27 mouse cellular contexts compared by ENCODE assay signal in genomic region chr16:4044093-4044492, GRCm38 (mm10). TPM values are rescaled to one million over a fixed set of nuclear protein-coding genes. Genes with fewer than 3 reads are reported as not detected.
"Had no signal": no experiment of that assay in that cellular context is flagged by ENCODE, and none has a peak within 500 bp of the region (broad histone marks: within the 10 kb centered on the region; RNA-seq: fewer than 3 reads in every experiment).

No protein-coding gene starts in this region.

- DNase-seq: layer of hippocampus, postnatal 36 days; liver; lung, adult 18-20 months; lung, postnatal 10 days; lung, postnatal 36 days; retina, postnatal 1 day; right cerebral cortex, postnatal 25 days; spleen, adult 18-20 months; thymus, postnatal 25 days had no signal

- H3K27me3 ChIP-seq: limb, embryonic 12.5 days; liver, embryonic 12.5 days; liver, embryonic 15.5 days; lung, embryonic 15.5 days; megakaryocyte, embryonic 14.5 days; midbrain, embryonic 13.5 days; neural tube, embryonic 13.5 days; stomach, embryonic 15.5 days had no signal

- H3K9ac ChIP-seq: limb, embryonic 12.5 days; liver, embryonic 12.5 days; liver, embryonic 15.5 days; lung, embryonic 15.5 days; midbrain, embryonic 13.5 days; neural tube, embryonic 13.5 days; stomach, embryonic 15.5 days had no signal

- H3K4me2 ChIP-seq: limb, embryonic 12.5 days; liver, embryonic 12.5 days; liver, embryonic 15.5 days; lung, embryonic 15.5 days; midbrain, embryonic 13.5 days; neural tube, embryonic 13.5 days; stomach, embryonic 15.5 days had no signal

- H3K9me3 ChIP-seq: limb, embryonic 12.5 days; liver, embryonic 12.5 days; liver, embryonic 15.5 days; lung, embryonic 15.5 days; megakaryocyte, embryonic 14.5 days; midbrain, embryonic 10.5 days; midbrain, embryonic 13.5 days; neural tube, embryonic 13.5 days; stomach, embryonic 15.5 days had no signal

- H3K27ac ChIP-seq: kidney, postnatal 0 days; left cerebral cortex, adult 2 months; limb, embryonic 12.5 days; liver, embryonic 12.5 days; liver, embryonic 15.5 days; lung, embryonic 15.5 days; midbrain, embryonic 10.5 days; midbrain, embryonic 13.5 days; neural tube, embryonic 13.5 days; stomach, embryonic 15.5 days had no signal

- H3K4me1 ChIP-seq: limb, embryonic 12.5 days; liver, embryonic 12.5 days; liver, embryonic 15.5 days; lung, embryonic 15.5 days; midbrain, embryonic 10.5 days; midbrain, embryonic 13.5 days; neural tube, embryonic 13.5 days; stomach, embryonic 15.5 days had no signal

- H3K4me3 ChIP-seq: left cerebral cortex, adult 2 months; limb, embryonic 12.5 days; liver, embryonic 12.5 days; liver, embryonic 15.5 days; lung, embryonic 15.5 days; megakaryocyte, embryonic 14.5 days; midbrain, embryonic 10.5 days; midbrain, embryonic 13.5 days; myocyte; neural tube, embryonic 13.5 days; stomach, embryonic 15.5 days had no signal

- ATAC-seq: liver, embryonic 12.5 days; midbrain, embryonic 13.5 days; midbrain, embryonic 16.5 days had no signal

RNA-seq across cellular contexts. Expression of gene Dnase1, which starts 7.4 kb away (rescaled TPM):
- total RNA-seq: layer of hippocampus, adult 8-10 months; layer of hippocampus, postnatal 10 days; layer of hippocampus, postnatal 36 days; left cerebral cortex, adult 2 months; left cerebral cortex, postnatal 10 days; left cerebral cortex, postnatal 36 days; monocyte, adult 5-6 weeks had no signal
